Mouse (Mus musculus): Measurements from ENCODE around the gene Sh3pxd2a.

GRCm38 (mm10) chr19:47436236-47436635 lies 28.0 kb downstream of the Sh3pxd2a start:
- TF ChIP-seq CTCF (IDR thresholded peaks at IDR 0.05; ENCODE audit: low read depth) (no peak), EP300 (IDR thresholded peaks at IDR 0.05; ENCODE audit: low read depth) (no peak)

Data from heart, postnatal 0 days (tissue).